Mouse (Mus musculus) spleen, adult 2 months (tissue): ENCODE measurements around the gene Pank2. TPM values are rescaled to one million over a fixed set of nuclear protein-coding genes. Genes with fewer than 3 reads are reported as not detected.
A peak's percentile ranks its signal among the peaks of the same experiment; 100 is the strongest.

Experiments
- DNase-seq, 2 experiments: peaks; one replicate each; pipeline versions ENCODE4 v3.0.0 to v3.0.0-alpha.2; 2012 to 2021; ENCODE audit warnings: low spot score in 2 of 2, low read depth in 1 of 2
- H3K27ac ChIP-seq: fragments of 200-500 bp; 2 replicates; pipeline ENCODE4 v1.5.1; 2012; ENCODE audit warnings: low read length, inconsistent platforms; ENCODE audit not compliant: insufficient read depth
- H3K27me3 ChIP-seq: fragments of 200-500 bp; 2 replicates; pipeline ENCODE4 v1.6.1; 2012; ENCODE audit warnings: mild to moderate bottlenecking, moderate library complexity, low read length, inconsistent platforms; ENCODE audit not compliant: control insufficient read depth, insufficient read depth
- H3K36me3 ChIP-seq: fragments of 200-500 bp; 2 replicates; pipeline ENCODE4 v1.6.1; 2012; ENCODE audit warnings: mild to moderate bottlenecking, low read length, inconsistent platforms; ENCODE audit not compliant: control insufficient read depth, insufficient read depth
- H3K4me1 ChIP-seq: fragments of 200-500 bp; 2 replicates; pipeline ENCODE4 v1.6.1; 2011; ENCODE audit warnings: inconsistent platforms; ENCODE audit not compliant: control insufficient read depth, insufficient read depth, insufficient read length
- H3K4me3 ChIP-seq: fragments of 200-500 bp; 2 replicates; pipeline ENCODE4 v1.5.1; 2011; ENCODE audit warnings: mild to moderate bottlenecking, inconsistent platforms; ENCODE audit not compliant: insufficient read depth, insufficient read length; ENCODE audit errors: extremely low read depth
- CTCF ChIP-seq: fragments of 200-500 bp; IDR thresholded peaks from 2 replicates; pipeline ENCODE4 v1.5.1; 2011; ENCODE audit warnings: mild to moderate bottlenecking, inconsistent platforms; ENCODE audit not compliant: insufficient read depth, insufficient read length, insufficient replicate concordance; ENCODE audit errors: extremely low read depth
- POLR2A ChIP-seq: fragments of 200-500 bp; IDR thresholded peaks from 2 replicates; pipeline ENCODE4 v1.6.1; 2011; ENCODE audit warnings: low read depth, low read length, inconsistent platforms
- WGBS: fragments of 180-500 bp; shearing (Covaris S2); methylation state at CpG from one replicate; pipeline ENCODE4 v1.1.7; 2018; 5-methylcytosine and 5-hydroxymethylcytosine counted together
- polyA plus RNA-seq: library from polyadenylated mRNA; depleted of rRNA; stranded (reverse); fragments of >200 nt; gene quantifications from 2 replicates; pipeline ENCODE4 v1.2.3, GENCODE M21; 2012; rRNA removed

Gene Pank2
- 10.7 and 11.8 TPM in 2 replicates for polyA plus RNA-seq

DNA sequence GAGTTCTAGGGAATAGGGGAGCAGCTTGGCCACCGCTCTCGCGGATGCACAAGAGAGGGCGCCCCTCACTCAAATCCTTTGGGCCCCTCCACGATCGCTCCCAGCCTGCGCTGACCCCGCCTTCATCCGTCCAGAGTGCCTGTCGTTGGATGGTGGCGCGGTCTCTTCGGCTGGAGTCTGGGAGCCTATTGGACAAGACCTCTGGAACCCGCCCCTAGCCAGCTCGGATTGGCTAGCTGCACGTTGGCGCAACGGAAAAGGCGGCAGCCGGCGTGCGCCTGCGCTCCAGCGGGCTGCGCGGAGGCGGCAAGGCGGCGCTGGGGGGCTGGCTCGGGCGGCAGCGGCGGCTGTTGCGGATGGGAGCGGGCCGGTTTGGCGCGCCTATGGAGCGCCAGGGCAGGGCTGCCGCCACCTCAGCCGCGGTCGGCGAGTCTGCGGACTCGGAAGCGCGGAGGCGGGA lies at the start of gene Pank2:
TSS of gene Pank2 (plus strand) at position 283 of the 460 bp plus-strand sequence.
- no peaks in the 10 kb centered on the region for H3K36me3 ChIP-seq
- H3K4me1 ChIP-seq = 0 out of 2 replicates have a peak, but pooled peaks cover 2% of the 10 kb centered on the region
- TF ChIP-seq CTCF (no peak), POLR2A (peak; percentile 68)
- DNase-seq = peak; percentile 90 to 98
- peak within 1 kb of the TSS; percentile 98 for H3K27ac ChIP-seq
- peak within 1 kb of the TSS; percentile 80 for H3K4me3 ChIP-seq
- under 1% methylated on average over 47 of the region's 49 CpGs for WGBS
- H3K27me3 ChIP-seq = no peaks in the 10 kb centered on the region

DNA sequence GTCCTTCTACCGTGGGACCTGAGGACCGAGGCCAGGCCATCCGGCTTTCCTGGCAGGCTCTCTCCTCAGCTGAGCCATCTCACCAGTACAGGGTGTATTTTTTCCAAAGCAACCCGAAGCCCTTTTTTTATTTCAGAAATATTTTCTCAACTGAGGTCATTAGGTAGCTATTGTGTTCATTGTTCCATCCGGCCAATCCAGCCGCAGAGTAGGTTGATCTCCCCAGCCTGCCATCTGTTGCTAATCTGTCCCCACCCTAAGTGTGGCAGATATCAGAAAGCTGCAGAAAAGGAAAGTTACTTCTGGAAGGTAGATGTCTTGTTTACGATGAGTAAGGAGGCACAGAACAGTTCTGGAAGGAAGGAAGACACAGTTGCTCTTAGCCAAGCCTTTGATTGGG lies 48.5 kb upstream of the Pank2 start:
- Histone ChIP-seq H3K4me1 (peaks cover 3% of the 10 kb centered on the region; the same call in 1 of the 2 replicates), H3K36me3 (peaks cover 4% of the 10 kb centered on the region; the same call in 1 of the 2 replicates)

DNA sequence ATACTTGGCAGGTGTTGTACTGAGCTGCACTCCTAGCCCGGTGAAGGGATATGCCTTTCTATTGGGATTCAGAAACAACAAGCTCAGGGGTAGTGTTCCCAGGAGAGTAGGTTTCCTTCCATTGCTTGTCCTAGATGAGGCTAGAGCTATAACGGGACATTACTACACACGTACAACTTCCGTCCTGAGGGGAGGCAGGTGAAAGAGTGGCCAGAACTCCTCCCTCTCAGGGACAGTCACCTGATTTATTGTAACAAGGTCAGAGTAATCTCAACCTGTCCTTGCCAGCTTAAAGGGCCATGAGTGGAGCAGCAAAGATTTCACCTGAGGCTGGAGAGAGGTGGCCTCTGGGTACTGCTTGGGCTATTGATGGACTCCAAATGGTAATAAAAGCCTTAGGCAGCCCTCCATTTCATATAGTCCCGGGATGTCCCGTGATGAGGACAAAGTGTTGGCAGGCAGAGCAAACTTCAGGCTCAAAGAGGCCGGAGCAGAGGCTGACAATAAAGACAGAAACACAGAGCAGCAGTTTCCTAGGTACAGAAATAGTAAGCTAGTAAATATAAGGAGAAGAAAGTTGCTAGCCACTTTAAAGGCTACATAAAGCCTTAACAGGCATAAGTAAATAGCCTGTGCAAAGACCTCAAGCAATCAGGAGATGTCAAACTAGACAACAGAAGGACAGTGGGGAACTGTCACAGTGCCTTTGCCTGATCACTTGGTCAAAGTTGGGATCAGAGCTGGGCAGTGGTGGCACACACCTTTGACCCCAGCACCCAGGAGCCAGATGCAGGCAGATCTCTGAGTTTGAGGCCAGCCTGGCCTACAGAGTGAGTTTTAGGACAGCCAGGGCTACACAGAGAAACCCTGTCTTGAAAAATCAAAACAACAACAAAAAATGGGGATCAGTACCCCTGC lies 46.1 kb upstream of the Pank2 start:
- Histone ChIP-seq H3K4me1 (peaks cover under 1% of the 10 kb centered on the region; the same call in 1 of the 2 replicates), H3K4me3 (no peak overlapping the region), H3K27me3 (no peaks in the 10 kb centered on the region), H3K36me3 (peaks cover 4% of the 10 kb centered on the region; the same call in 1 of the 2 replicates), H3K27ac (no peak overlapping the region)
- DNase-seq = no peak
- no peak for TF ChIP-seq POLR2A
- TF ChIP-seq CTCF = no peak
- 88% methylated on average over 7 of the region's 7 CpGs for WGBS

More for the DNA sequence above, 48.5 kb upstream of the Pank2 start:
- TF ChIP-seq POLR2A (no peak), CTCF (no peak)
- DNase-seq = no peak
- WGBS = 84% methylated on average over 7 of the region's 7 CpGs
- Histone ChIP-seq H3K27ac (peak overlapping the region; percentile 27; the same call in 1 of the 2 replicates), H3K27me3 (no peaks in the 10 kb centered on the region), H3K4me3 (no peak overlapping the region)

DNA sequence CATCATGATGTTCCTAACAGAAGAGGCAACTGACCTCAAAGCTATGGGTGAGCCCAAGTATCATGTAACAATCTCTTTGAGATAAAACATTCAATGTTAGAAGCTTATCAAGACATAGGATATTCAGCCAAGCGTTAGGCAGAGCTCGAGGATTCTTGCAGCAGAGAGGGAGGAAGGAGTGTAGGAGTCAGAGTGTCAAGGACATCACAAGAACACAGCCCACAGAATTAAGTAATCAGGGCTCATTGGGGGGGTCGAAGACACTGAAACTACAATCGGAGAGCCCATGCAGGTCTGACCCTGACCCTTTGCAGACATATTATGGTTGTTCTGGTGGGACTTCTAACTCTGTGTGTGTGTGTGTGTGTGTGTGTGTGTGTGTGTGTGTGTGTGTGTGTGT lies 42.3 kb upstream of the Pank2 start:
- no peak for DNase-seq
- H3K36me3 ChIP-seq = no peaks in the 10 kb centered on the region
- H3K4me1 ChIP-seq = no peaks in the 10 kb centered on the region
- TF ChIP-seq CTCF (no peak), POLR2A (no peak)
- H3K27ac ChIP-seq = no peak overlapping the region
- WGBS = 83% methylated on average over 4 of the region's 4 CpGs
- H3K4me3 ChIP-seq = no peak overlapping the region
- H3K27me3 ChIP-seq = no peaks in the 10 kb centered on the region

DNA sequence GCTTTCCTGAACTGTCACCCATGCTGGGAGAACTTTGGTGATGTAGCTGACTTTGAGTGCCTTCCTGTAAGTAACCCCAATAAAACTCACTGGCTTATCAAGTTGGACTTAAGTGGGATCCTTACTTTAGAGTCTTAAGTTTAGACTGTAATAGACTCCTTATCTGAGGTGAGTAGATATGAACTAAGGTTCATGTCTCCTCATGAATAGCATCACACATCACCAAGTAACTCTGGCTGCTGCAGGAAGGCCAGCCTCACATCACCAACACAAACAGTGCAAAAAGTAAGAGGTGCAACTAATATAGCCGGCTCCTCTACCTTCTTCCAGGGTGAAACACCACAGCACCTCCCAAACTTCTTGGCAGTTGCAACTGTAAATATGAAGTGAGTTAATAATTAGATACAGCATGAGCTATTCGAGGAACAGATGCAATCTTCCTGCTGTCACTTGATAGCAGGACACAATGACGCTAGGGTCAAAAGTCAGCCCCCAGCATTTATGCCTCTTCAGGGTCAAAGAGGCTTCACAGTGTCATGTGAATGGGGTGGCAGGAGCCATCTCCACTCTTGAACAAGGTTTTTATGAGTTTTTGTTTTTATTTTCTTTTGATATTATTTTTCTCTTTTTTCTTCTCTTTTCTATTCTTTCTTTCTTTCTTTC lies 40.3 kb upstream of the Pank2 start:
- no peak for DNase-seq
- WGBS = 78% methylated on average over 3 of the region's 3 CpGs
- no peaks in the 10 kb centered on the region for H3K27me3 ChIP-seq
- H3K27ac ChIP-seq = no peak overlapping the region
- H3K4me1 ChIP-seq = no peaks in the 10 kb centered on the region
- no peak overlapping the region for H3K4me3 ChIP-seq
- no peaks in the 10 kb centered on the region for H3K36me3 ChIP-seq
- no peak for TF ChIP-seq POLR2A
- no peak for TF ChIP-seq CTCF

DNA sequence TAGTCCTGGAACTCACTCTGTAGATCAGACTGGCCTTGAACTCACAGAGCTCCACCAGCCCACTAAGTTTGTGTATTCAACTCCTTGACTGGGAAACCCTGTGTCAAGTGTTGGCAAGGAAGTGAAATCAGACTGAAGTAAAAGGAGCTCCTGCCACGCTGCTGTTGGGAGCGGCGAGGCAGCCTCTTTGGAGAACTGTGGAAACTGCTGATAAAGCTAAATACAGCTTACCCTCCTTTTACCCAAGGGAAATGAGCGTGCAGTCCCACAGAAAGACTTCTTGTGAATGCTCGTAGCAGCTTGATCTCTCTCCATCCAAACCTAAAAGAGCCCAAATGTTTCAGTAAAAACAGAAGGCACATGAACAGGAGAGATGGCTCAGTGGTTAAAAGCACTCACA lies 39.7 kb upstream of the Pank2 start:
- Histone ChIP-seq H3K27ac (no peak overlapping the region), H3K4me3 (no peak overlapping the region)
- TF ChIP-seq CTCF = no peak
- TF ChIP-seq POLR2A = no peak

More for the DNA sequence above, 39.7 kb upstream of the Pank2 start:
- 56% methylated on average over 5 of the region's 5 CpGs for WGBS
- no peak for DNase-seq
- Histone ChIP-seq H3K27me3 (no peaks in the 10 kb centered on the region), H3K36me3 (no peaks in the 10 kb centered on the region), H3K4me1 (no peaks in the 10 kb centered on the region)
